Comparison of ENCODE assay signal across 25 mouse cellular contexts in the genomic region with DNA sequence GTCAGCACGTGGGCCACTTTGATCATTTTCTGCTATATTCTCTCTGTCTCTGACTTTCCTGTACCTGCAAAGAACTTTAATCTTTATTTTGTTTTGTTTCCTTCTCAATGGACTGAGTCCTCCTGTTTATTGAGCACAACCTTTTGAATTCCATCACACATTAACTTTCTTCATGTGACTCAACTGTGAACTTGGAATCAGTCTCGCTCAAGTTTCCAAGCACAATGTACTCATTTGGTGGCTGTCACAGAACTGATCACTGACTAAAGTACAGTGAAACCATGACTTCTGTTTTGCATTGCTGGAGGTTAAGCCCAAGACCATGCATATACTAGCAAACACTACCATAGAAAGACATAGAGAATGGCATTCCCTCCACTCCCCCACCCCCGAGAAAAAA. TPM values are rescaled to one million over a fixed set of nuclear protein-coding genes. Genes with fewer than 3 reads are reported as not detected.
DNase-seq lines count a peak whose midpoint lies in the region; ATAC-seq and TF ChIP-seq lines count a peak whose summit lies in the region.
"Had no signal": no experiment of that assay in that cellular context is flagged by ENCODE, and none has a peak within 500 bp of the region (broad histone marks: within the 10 kb centered on the region; RNA-seq: fewer than 3 reads in every experiment).

No protein-coding gene starts in this region.

- H3K4me2 ChIP-seq in kidney, embryonic 16.5 days (replicated peaks; ENCODE audit: low read depth, low read length): no peak overlapping the region
- H3K4me2 ChIP-seq in kidney, embryonic 14.5 days (replicated peaks; ENCODE audit: low read depth, low read length): no peak overlapping the region
- H3K4me2 ChIP-seq in liver, embryonic 12.5 days: no peak overlapping the region
- H3K4me2 ChIP-seq: embryonic facial prominence, embryonic 12.5 days; forebrain, embryonic 13.5 days had no signal

- no peaks in the 10 kb centered on the region for H3K79me2 ChIP-seq in liver, adult 2 months (ENCODE audit: control insufficient read depth, insufficient read depth, low read length)

- no peaks in the 10 kb centered on the region for H3K9me3 ChIP-seq in kidney, embryonic 16.5 days (ENCODE audit: low read length)
- no peaks in the 10 kb centered on the region for H3K9me3 ChIP-seq in kidney, embryonic 14.5 days (ENCODE audit: control insufficient read depth, low read length)
- H3K9me3 ChIP-seq in liver, embryonic 12.5 days (replicated peaks): no peaks in the 10 kb centered on the region
- H3K9me3 ChIP-seq: embryonic facial prominence, embryonic 10.5 days; embryonic facial prominence, embryonic 12.5 days; forebrain, embryonic 13.5 days; G1E had no signal

- peak; percentile 12 for DNase-seq in kidney, adult 11 months
- peak; percentile 5 to 47 for DNase-seq in kidney, adult 8-10 months
- DNase-seq in kidney, postnatal 14 days: peak; percentile 15
- DNase-seq in kidney, postnatal 4 days: no peak
- DNase-seq in liver, adult 2 months (ENCODE audit: extremely low read depth, low read depth, low spot score): peak; percentile 38
- DNase-seq: adrenal gland, adult 8-10 months; adrenal gland, postnatal 14 days; adrenal gland, postnatal 36 days; B cell, adult 2 months; cerebellum, adult 11-12 months; cerebellum, adult 2 months; cerebellum, adult 9-10 months; cerebellum, postnatal 10 days; cerebellum, postnatal 25 days had no signal

- no peak overlapping the region for H3K4me3 ChIP-seq in kidney, embryonic 16.5 days (ENCODE audit: low read length)
- no peak overlapping the region for H3K4me3 ChIP-seq in kidney, embryonic 14.5 days (ENCODE audit: low read length)
- no peak overlapping the region for H3K4me3 ChIP-seq in liver, adult 2 months (ENCODE audit: insufficient read depth, low read depth, low read length)
- no peak overlapping the region for H3K4me3 ChIP-seq in liver, embryonic 12.5 days
- H3K4me3 ChIP-seq: embryonic facial prominence, embryonic 10.5 days; embryonic facial prominence, embryonic 12.5 days; forebrain, embryonic 13.5 days had no signal

- no peaks in the 10 kb centered on the region for H3K27me3 ChIP-seq in kidney, embryonic 16.5 days (ENCODE audit: insufficient read depth, low read length)
- H3K27me3 ChIP-seq in kidney, embryonic 14.5 days (ENCODE audit: control insufficient read depth, insufficient read depth, low read length): no peaks in the 10 kb centered on the region
- 0 out of 2 replicates have a peak, but pooled peaks cover 3% of the 10 kb centered on the region for H3K27me3 ChIP-seq in liver, adult 2 months (ENCODE audit: control insufficient read depth, insufficient read depth, low read length)
- no peaks in the 10 kb centered on the region for H3K27me3 ChIP-seq in liver, embryonic 12.5 days (replicated peaks)
- H3K27me3 ChIP-seq: embryonic facial prominence, embryonic 12.5 days; forebrain, embryonic 13.5 days had no signal

- no peaks in the 10 kb centered on the region for H3K36me3 ChIP-seq in kidney, embryonic 16.5 days (ENCODE audit: insufficient read depth, low read length)
- H3K36me3 ChIP-seq in kidney, embryonic 14.5 days (ENCODE audit: control insufficient read depth, insufficient read depth, low read length): no peaks in the 10 kb centered on the region
- no peaks in the 10 kb centered on the region for H3K36me3 ChIP-seq in liver, adult 2 months (ENCODE audit: control insufficient read depth, insufficient read depth, low read length)
- no peaks in the 10 kb centered on the region for H3K36me3 ChIP-seq in liver, embryonic 12.5 days
- H3K36me3 ChIP-seq: embryonic facial prominence, embryonic 10.5 days; embryonic facial prominence, embryonic 12.5 days; G1E had no signal

- TF ChIP-seq POLR2A in liver, adult 2 months (IDR thresholded peaks at IDR 0.05; ENCODE audit: extremely low read depth, insufficient read depth, low read length): no peak

- TF ChIP-seq CTCF in liver, adult 2 months (IDR thresholded peaks at IDR 0.05; ENCODE audit: low read depth, low read length): no peak

- H3K4me1 ChIP-seq in kidney, embryonic 16.5 days (ENCODE audit: insufficient read depth, low read length): no peaks in the 10 kb centered on the region
- no peaks in the 10 kb centered on the region for H3K4me1 ChIP-seq in kidney, embryonic 14.5 days (ENCODE audit: control insufficient read depth, insufficient read depth, low read length)
- no peaks in the 10 kb centered on the region for H3K4me1 ChIP-seq in liver, adult 2 months (ENCODE audit: control insufficient read depth, insufficient read depth, low read length)
- no peaks in the 10 kb centered on the region for H3K4me1 ChIP-seq in liver, embryonic 12.5 days
- H3K4me1 ChIP-seq: embryonic facial prominence, embryonic 10.5 days; embryonic facial prominence, embryonic 12.5 days had no signal

- 79% methylated on average over 3 of the region's 3 CpGs for WGBS in kidney, embryonic 16.5 days
- 84% methylated on average over 3 of the region's 3 CpGs for WGBS in kidney, embryonic 14.5 days
- WGBS in liver, adult 2 months: 69% methylated on average over 3 of the region's 3 CpGs
- 73% methylated on average over 3 of the region's 3 CpGs for WGBS in liver, embryonic 12.5 days (ENCODE audit: insufficient replicate concordance)

- no peak overlapping the region for H3K9ac ChIP-seq in kidney, embryonic 16.5 days (replicated peaks; ENCODE audit: low read length)
- no peak overlapping the region for H3K9ac ChIP-seq in kidney, embryonic 14.5 days (ENCODE audit: low read depth, low read length)
- no peak overlapping the region for H3K9ac ChIP-seq in liver, adult 2 months (ENCODE audit: low read depth, low read length)
- H3K9ac ChIP-seq in liver, embryonic 12.5 days: no peak overlapping the region
- H3K9ac ChIP-seq: embryonic facial prominence, embryonic 12.5 days; forebrain, embryonic 13.5 days had no signal

- H3K27ac ChIP-seq in kidney, embryonic 16.5 days (ENCODE audit: low read length): no peak overlapping the region
- H3K27ac ChIP-seq in kidney, embryonic 14.5 days (ENCODE audit: low read depth, low read length): no peak overlapping the region
- no peak overlapping the region for H3K27ac ChIP-seq in liver, adult 2 months (replicated peaks; ENCODE audit: insufficient read depth, low read depth, low read length)
- H3K27ac ChIP-seq in liver, embryonic 12.5 days: no peak overlapping the region
- H3K27ac ChIP-seq: embryonic facial prominence, embryonic 10.5 days; embryonic facial prominence, embryonic 12.5 days; forebrain, embryonic 13.5 days had no signal

- no peak for ATAC-seq in kidney, embryonic 16.5 days (ENCODE audit: low FRiP score, low TSS enrichment)
- ATAC-seq in kidney, embryonic 14.5 days (ENCODE audit: low FRiP score, low TSS enrichment): no peak
- ATAC-seq in liver, embryonic 12.5 days: no peak
- ATAC-seq: activated CD4-positive, CD25-positive, alpha-beta regulatory T cell, adult 4 months; CD4-positive, CD25-positive, alpha-beta regulatory T cell, adult 4 months; forebrain, embryonic 13.5 days; Patski had no signal

RNA-seq across cellular contexts. Expression of a gene that starts 15.5 kb away (rescaled TPM):
- polyA plus RNA-seq in kidney, embryonic 16.5 days (2015; fragmentation: Nextera tagmentation; extraction: Ambion mirVana): 3.5 TPM in 2 replicates
- 5.7 and 7.3 TPM in 2 replicates for polyA plus RNA-seq in kidney, embryonic 14.5 days (2014; fragmentation: Nextera tagmentation; extraction: Ambion mirVana)
- 0.07 TPM in 1 of 2 replicates, not detected in the other for total RNA-seq in liver, adult 2 months (2014; rRNA removed)
- polyA plus RNA-seq in liver, adult 2 months (2012; rRNA removed): 0.02 and 0.15 TPM in 2 replicates
- polyA plus RNA-seq in liver, embryonic 12.5 days (2016; fragmentation: Nextera tagmentation; extraction: Ambion mirVana): 0.14 TPM in 2 replicates
- total RNA-seq: CH12.LX had no signal
- polyA plus RNA-seq: activated CD4-positive, CD25-positive, alpha-beta regulatory T cell, adult 4 months; G1E; Patski had no signal

Comparison
In these comparisons a context has a peak if more than half of its experiments do, and no peak if none do; other contexts are left out.
1. DNase-seq: peak in kidney, adult 11 months (single experiment), kidney, adult 8-10 months (2 of 2), kidney, postnatal 14 days (single experiment) and liver, adult 2 months (single experiment); none in kidney, postnatal 4 days (0 of 2).